Mouse (Mus musculus) embryonic fibroblast, embryonic 13.5 days (primary cell): ENCODE results near the gene Lrrc8c.

Experiments
- CTCF ChIP-seq: IDR thresholded peaks from 2 replicates; pipeline ENCODE4 v1.5.1; 2011; ENCODE audit warnings: mild to moderate bottlenecking, control low read depth, low read length, moderate library complexity, borderline replicate concordance; ENCODE audit not compliant: insufficient read depth
- POLR2A ChIP-seq: IDR thresholded peaks from 2 replicates; pipeline ENCODE4 v1.6.1; 2011; ENCODE audit warnings: low read depth, mild to moderate bottlenecking, control low read depth, low read length, moderate library complexity

- TF ChIP-seq CTCF = no peak
- TF ChIP-seq POLR2A = no peak
Observed at GRCm38 (mm10) chr5:105557777-105558240, 38.6 kb downstream of the Lrrc8c start.
